Mouse (Mus musculus) kidney, adult 2 months (tissue): ENCODE results near the gene Gm8369.

Experiments used
- CTCF ChIP-seq: fragments of 200-500 bp; conservative IDR thresholded peaks from 2 replicates; pipeline ENCODE4 v1.5.1; 2011; ENCODE audit warnings: low read depth, mild to moderate bottlenecking, control low read depth, low read length, moderate library complexity, mixed read lengths; ENCODE audit not compliant: insufficient read depth, insufficient read length
- POLR2A ChIP-seq: fragments of 200-500 bp; IDR thresholded peaks from one replicate; pipeline ENCODE4 v1.6.1; 2011; ENCODE audit warnings: low read depth, low read length, control low read depth

- TF ChIP-seq CTCF (no peak), POLR2A (no peak)
Observed at GRCm38 (mm10) chr19:11537336-11537735, 51.6 kb downstream of the Gm8369 start.
